Mouse (Mus musculus) stomach, postnatal 0 days (tissue): ENCODE measurements around the gene Prr11.

Source experiments
- CTCF ChIP-seq: IDR thresholded peaks from 2 replicates; pipeline ENCODE4 v1.5.1; 2016; ENCODE audit warnings: antibody characterized with exemption, low read depth, mild to moderate bottlenecking, moderate library complexity
- EP300 ChIP-seq: optimal IDR thresholded peaks from 2 replicates; pipeline ENCODE3; 2016; ENCODE audit warnings: antibody characterized with exemption

- TF ChIP-seq CTCF (no peak), EP300 (no peak)
These were observed at the start of gene Prr11 for GRCm38 (mm10) chr11:87108409-87108754.
